ENCODE assay signal across 8 mouse cellular contexts in genomic region chr11:113046200-113047051, GRCm38 (mm10).
DNase-seq lines count a peak whose midpoint lies in the region; ATAC-seq lines count a peak whose summit lies in the region.
"Had no signal": no experiment of that assay in that cellular context is flagged by ENCODE, and none has a peak within 500 bp of the region (broad histone marks: within the 10 kb centered on the region; RNA-seq: fewer than 3 reads in every experiment).

No protein-coding gene starts in this region.

- WGBS in lung, embryonic 16.5 days = 40% methylated on average over 20 of the region's 20 CpGs

- H3K27ac ChIP-seq in lung, embryonic 16.5 days (ENCODE audit: low read length) = no peak overlapping the region
- H3K27ac ChIP-seq: stomach, embryonic 15.5 days had no signal

- H3K36me3 ChIP-seq in lung, embryonic 16.5 days (ENCODE audit: control insufficient read depth, insufficient read depth, low read length) = no peaks in the 10 kb centered on the region
- H3K36me3 ChIP-seq: stomach, embryonic 15.5 days had no signal

- no peak overlapping the region; the same call in 1 of the 2 replicates for H3K4me2 ChIP-seq in lung, embryonic 16.5 days (ENCODE audit: low read depth, low read length)
- H3K4me2 ChIP-seq: stomach, embryonic 15.5 days had no signal

- H3K9me3 ChIP-seq in lung, embryonic 16.5 days (ENCODE audit: control insufficient read depth, low read length) = no peaks in the 10 kb centered on the region
- H3K9me3 ChIP-seq: stomach, embryonic 15.5 days had no signal

- peak; percentile 55; the same call in 1 of the 2 replicates for ATAC-seq in frontal cortex, adult (ENCODE audit: low TSS enrichment)
- ATAC-seq in lung, embryonic 16.5 days (ENCODE audit: low read depth) = peak; percentile 29; the same call in 1 of the 2 replicates

- no peak overlapping the region for H3K4me3 ChIP-seq in lung, embryonic 16.5 days (ENCODE audit: low read length)
- H3K4me3 ChIP-seq: stomach, embryonic 15.5 days had no signal

- peak; percentile 35 for DNase-seq in ZHBTc4 (ENCODE audit: low read depth, low spot score)
- peak; percentile 77 for DNase-seq in brain, embryonic 18.5 days (ENCODE audit: low read depth, low spot score)
- DNase-seq in kidney, postnatal 10 days = peak; percentile 65
- DNase-seq in right cerebral cortex, adult 2 months (ENCODE audit: low spot score in 2 of 2) = peak; percentile 57 to 58
- no peak for DNase-seq in thymus, postnatal 4 days

- H3K4me1 ChIP-seq in lung, embryonic 16.5 days (replicated peaks; ENCODE audit: control insufficient read depth, insufficient read depth, low read length) = peaks cover 23% of the 10 kb centered on the region

- no peaks in the 10 kb centered on the region for H3K27me3 ChIP-seq in lung, embryonic 16.5 days (ENCODE audit: control insufficient read depth, insufficient read depth, low read depth, low read length)
- H3K27me3 ChIP-seq: stomach, embryonic 15.5 days had no signal

- H3K9ac ChIP-seq in lung, embryonic 16.5 days (ENCODE audit: low read length) = no peak overlapping the region
- H3K9ac ChIP-seq: stomach, embryonic 15.5 days had no signal
